Mouse (Mus musculus): Measurements from ENCODE around the gene Sel1l2. TPM values are rescaled to one million over a fixed set of nuclear protein-coding genes. Genes with fewer than 3 reads are reported as not detected.

Gene Sel1l2
- polyA plus RNA-seq, 1 experiment from 2014 or later: not detected

GRCm38 (mm10) chr2:140293820-140294219 is 95.7 kb downstream of the Sel1l2 start:
- Histone ChIP-seq H3K27me3 (no peaks in the 10 kb centered on the region), H3K4me3 (no peak overlapping the region), H3K36me3 (no peaks in the 10 kb centered on the region), H3K27ac (no peak overlapping the region), H3K4me2 (no peak overlapping the region), H3K9ac (no peak overlapping the region), H3K4me1 (replicated peaks) (no peaks in the 10 kb centered on the region), H3K9me3 (no peaks in the 10 kb centered on the region)
- ATAC-seq (ENCODE audit: low FRiP score): no peak
- 92% methylated on average over 2 of the region's 2 CpGs for WGBS

- no peak for ATAC-seq (ENCODE audit: low FRiP score)
These were observed 108.7 kb downstream of the Sel1l2 start for GRCm38 (mm10) chr2:140280808-140281207.

GRCm38 (mm10) chr2:140255595-140256141 is 133.8 kb downstream of the Sel1l2 start:
- H3K27ac ChIP-seq: no peak overlapping the region
- H3K4me3 ChIP-seq: no peak overlapping the region
- WGBS: 58% methylated on average over 2 of the region's 2 CpGs
- H3K36me3 ChIP-seq: no peaks in the 10 kb centered on the region
- H3K27me3 ChIP-seq: no peaks in the 10 kb centered on the region
- H3K4me1 ChIP-seq (replicated peaks): peaks cover 4% of the 10 kb centered on the region
- no peak for ATAC-seq (ENCODE audit: low FRiP score)
- H3K9ac ChIP-seq: no peak overlapping the region
- H3K9me3 ChIP-seq: no peaks in the 10 kb centered on the region
- H3K4me2 ChIP-seq: no peak overlapping the region

More at GRCm38 (mm10) chr2:140280808-140281207, 108.7 kb downstream of the Sel1l2 start:
- no peak overlapping the region for H3K27ac ChIP-seq
- H3K27me3 ChIP-seq: no peaks in the 10 kb centered on the region
- no peak overlapping the region for H3K4me3 ChIP-seq
- WGBS: 70% methylated on average over 8 of the region's 8 CpGs
- H3K4me2 ChIP-seq: no peak overlapping the region
- no peaks in the 10 kb centered on the region for H3K4me1 ChIP-seq (replicated peaks)
- no peaks in the 10 kb centered on the region for H3K36me3 ChIP-seq
- H3K9me3 ChIP-seq: no peaks in the 10 kb centered on the region
- no peak overlapping the region for H3K9ac ChIP-seq

- no peak overlapping the region for H3K4me2 ChIP-seq
- no peaks in the 10 kb centered on the region for H3K9me3 ChIP-seq
- no peaks in the 10 kb centered on the region for H3K27me3 ChIP-seq
- no peak overlapping the region for H3K27ac ChIP-seq
- H3K4me3 ChIP-seq: no peak overlapping the region
- WGBS: 73% methylated on average over 7 of the region's 7 CpGs
- ATAC-seq (ENCODE audit: low FRiP score): no peak
- no peak overlapping the region for H3K9ac ChIP-seq
- peaks cover 4% of the 10 kb centered on the region for H3K4me1 ChIP-seq (replicated peaks)
- H3K36me3 ChIP-seq: no peaks in the 10 kb centered on the region
These were observed 135.2 kb downstream of the Sel1l2 start for GRCm38 (mm10) chr2:140254256-140254655.

- no peak overlapping the region for H3K4me3 ChIP-seq
- ATAC-seq (ENCODE audit: low FRiP score): no peak
- no peak overlapping the region for H3K4me2 ChIP-seq
- H3K27ac ChIP-seq: no peak overlapping the region
- no peak overlapping the region for H3K9ac ChIP-seq
- no peaks in the 10 kb centered on the region for H3K4me1 ChIP-seq (replicated peaks)
- H3K9me3 ChIP-seq: no peaks in the 10 kb centered on the region
- H3K36me3 ChIP-seq: no peaks in the 10 kb centered on the region
- no peaks in the 10 kb centered on the region for H3K27me3 ChIP-seq
- WGBS: 93% methylated on average over 5 of the region's 5 CpGs
These were observed 146.4 kb downstream of the Sel1l2 start for GRCm38 (mm10) chr2:140243105-140243504.

- Histone ChIP-seq H3K27ac (no peak overlapping the region), H3K9ac (no peak overlapping the region), H3K9me3 (no peaks in the 10 kb centered on the region), H3K4me3 (no peak overlapping the region), H3K36me3 (no peaks in the 10 kb centered on the region), H3K4me2 (no peak overlapping the region), H3K4me1 (replicated peaks) (no peaks in the 10 kb centered on the region), H3K27me3 (no peaks in the 10 kb centered on the region)
- 68% methylated on average over 5 of the region's 5 CpGs for WGBS
- no peak for ATAC-seq (ENCODE audit: low FRiP score)
These were observed 147.1 kb downstream of the Sel1l2 start for GRCm38 (mm10) chr2:140242398-140242797.

GRCm38 (mm10) chr2:140237245-140237644 is 152.3 kb downstream of the Sel1l2 start:
- peak; percentile 75 for ATAC-seq (ENCODE audit: low FRiP score)
- Histone ChIP-seq H3K4me1 (replicated peaks) (no peaks in the 10 kb centered on the region), H3K9ac (no peak overlapping the region), H3K27me3 (no peaks in the 10 kb centered on the region), H3K4me2 (peak overlapping the region; percentile 13; the same call in 1 of the 2 replicates), H3K27ac (no peak overlapping the region), H3K4me3 (no peak overlapping the region), H3K36me3 (no peaks in the 10 kb centered on the region), H3K9me3 (no peaks in the 10 kb centered on the region)
- WGBS: 59% methylated on average over 6 of the region's 6 CpGs

GRCm38 (mm10) chr2:140230295-140230694 is 159.2 kb downstream of the Sel1l2 start:
- Histone ChIP-seq H3K4me1 (replicated peaks) (no peaks in the 10 kb centered on the region), H3K4me2 (no peak overlapping the region), H3K27me3 (no peaks in the 10 kb centered on the region), H3K27ac (no peak overlapping the region), H3K9me3 (no peaks in the 10 kb centered on the region), H3K9ac (no peak overlapping the region), H3K36me3 (no peaks in the 10 kb centered on the region), H3K4me3 (no peak overlapping the region)
- ATAC-seq (ENCODE audit: low FRiP score): no peak
- 66% methylated on average over 1 of the region's 1 CpGs for WGBS

- H3K4me1 ChIP-seq (replicated peaks): no peaks in the 10 kb centered on the region
These were observed 169.2 kb downstream of the Sel1l2 start for GRCm38 (mm10) chr2:140220325-140220724.

GRCm38 (mm10) chr2:140215965-140216364 is 173.5 kb downstream of the Sel1l2 start:
- Histone ChIP-seq H3K27ac (no peak overlapping the region), H3K4me1 (replicated peaks) (no peaks in the 10 kb centered on the region), H3K9me3 (no peaks in the 10 kb centered on the region), H3K36me3 (no peaks in the 10 kb centered on the region), H3K9ac (no peak overlapping the region), H3K4me2 (no peak overlapping the region), H3K27me3 (no peaks in the 10 kb centered on the region), H3K4me3 (no peak overlapping the region)
- no peak for ATAC-seq (ENCODE audit: low FRiP score)
- WGBS: 88% methylated on average over 1 of the region's 1 CpGs

More at GRCm38 (mm10) chr2:140220325-140220724, 169.2 kb downstream of the Sel1l2 start:
- H3K27ac ChIP-seq: no peak overlapping the region
- H3K9me3 ChIP-seq: no peaks in the 10 kb centered on the region
- H3K27me3 ChIP-seq: no peaks in the 10 kb centered on the region
- no peak for ATAC-seq (ENCODE audit: low FRiP score)
- no peak overlapping the region for H3K9ac ChIP-seq
- no peak overlapping the region for H3K4me2 ChIP-seq
- H3K36me3 ChIP-seq: no peaks in the 10 kb centered on the region
- 46% methylated on average over 8 of the region's 8 CpGs for WGBS
- H3K4me3 ChIP-seq: no peak overlapping the region

GRCm38 (mm10) chr2:140215415-140215814 is 174.1 kb downstream of the Sel1l2 start:
- Histone ChIP-seq H3K27ac (no peak overlapping the region), H3K36me3 (no peaks in the 10 kb centered on the region), H3K9ac (no peak overlapping the region), H3K4me3 (no peak overlapping the region), H3K4me2 (no peak overlapping the region), H3K4me1 (replicated peaks) (no peaks in the 10 kb centered on the region), H3K9me3 (no peaks in the 10 kb centered on the region), H3K27me3 (no peaks in the 10 kb centered on the region)
- 69% methylated on average over 2 of the region's 2 CpGs for WGBS
- no peak for ATAC-seq (ENCODE audit: low FRiP score)

GRCm38 (mm10) chr2:140214519-140215027 is 174.9 kb downstream of the Sel1l2 start:
- no peaks in the 10 kb centered on the region for H3K36me3 ChIP-seq
- H3K27ac ChIP-seq: no peak overlapping the region
- no peak overlapping the region for H3K4me3 ChIP-seq
- H3K4me1 ChIP-seq (replicated peaks): no peaks in the 10 kb centered on the region
- WGBS: 94% methylated on average over 4 of the region's 4 CpGs
- no peak for ATAC-seq (ENCODE audit: low FRiP score)
- no peaks in the 10 kb centered on the region for H3K9me3 ChIP-seq
- H3K4me2 ChIP-seq: no peak overlapping the region
- no peak overlapping the region for H3K9ac ChIP-seq
- H3K27me3 ChIP-seq: no peaks in the 10 kb centered on the region

GRCm38 (mm10) chr2:140203756-140204155 is 185.8 kb downstream of the Sel1l2 start:
- peaks cover 43% of the 10 kb centered on the region for H3K36me3 ChIP-seq
- H3K27ac ChIP-seq: no peak overlapping the region
- no peak overlapping the region for H3K4me3 ChIP-seq
- no peak for ATAC-seq (ENCODE audit: low FRiP score)
- H3K9me3 ChIP-seq: no peaks in the 10 kb centered on the region
- no peaks in the 10 kb centered on the region for H3K4me1 ChIP-seq (replicated peaks)
- WGBS: 95% methylated on average over 7 of the region's 7 CpGs
- no peak overlapping the region for H3K9ac ChIP-seq
- H3K4me2 ChIP-seq: no peak overlapping the region
- no peaks in the 10 kb centered on the region for H3K27me3 ChIP-seq

Measured in hindbrain, embryonic 13.5 days (tissue).